Mouse (Mus musculus): ENCODE measurements around the gene Syne3. TPM values are rescaled to one million over a fixed set of nuclear protein-coding genes. Genes with fewer than 3 reads are reported as not detected.

Syne3 gene
- polyA plus RNA-seq, 1 experiment = 11.6 TPM

DNA sequence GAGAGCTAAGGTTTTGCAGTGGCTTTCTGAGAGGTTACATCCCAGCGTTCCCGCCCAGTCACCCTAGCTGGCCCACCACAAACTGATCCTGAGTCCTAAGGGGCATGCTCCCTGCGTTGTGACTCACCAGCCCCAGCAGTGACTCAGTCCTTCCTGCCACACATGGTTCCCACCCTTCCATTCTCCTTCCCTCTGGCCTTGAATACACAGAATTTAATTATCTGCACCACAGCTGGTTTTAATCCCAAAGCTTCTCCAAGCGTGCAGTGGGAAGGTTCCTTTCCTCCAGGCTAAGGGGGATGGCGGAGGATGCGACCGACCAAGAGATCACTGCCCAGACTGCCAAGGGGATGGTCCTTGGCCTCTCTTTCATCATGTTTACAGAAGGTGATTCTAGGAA lies 26.1 kb downstream of the Syne3 start:
- H3K79me2 ChIP-seq (ENCODE audit: control insufficient read depth, insufficient read depth) = peaks cover 63% of the 10 kb centered on the region
- no peaks in the 10 kb centered on the region for H3K27me3 ChIP-seq (ENCODE audit: control insufficient read depth, insufficient read depth, insufficient read length)
- peak overlapping the region; percentile 81 for H3K4me2 ChIP-seq (ENCODE audit: low read depth)
- TF ChIP-seq CEBPB (IDR thresholded peaks at IDR 0.05; ENCODE audit: insufficient read depth, poor library complexity, severe bottlenecking) (no peak), USF1 (IDR thresholded peaks at IDR 0.05; ENCODE audit: low read depth) (no peak), TCF12 (IDR thresholded peaks at IDR 0.05; ENCODE audit: insufficient read depth, poor library complexity, severe bottlenecking) (peak; percentile 30), MYOG (IDR thresholded peaks at IDR 0.05; ENCODE audit: control insufficient read depth in 1 of 3, insufficient read depth in 1 of 3, insufficient read length in 2 of 3, low read depth in 2 of 3) (peak in 1 of 3 experiments; percentile 65), MYOD1 (IDR thresholded peaks at IDR 0.05; ENCODE audit: control insufficient read depth in 1 of 3, insufficient read length in 2 of 3, low read depth in 2 of 3) (peak in 2 of 3 experiments; percentile 52 to 79), MAX (IDR thresholded peaks at IDR 0.05; ENCODE audit: low read depth) (no peak), REST (IDR thresholded peaks at IDR 0.05; ENCODE audit: insufficient read depth, insufficient read length) (no peak)
- no peak overlapping the region for H3K4me3 ChIP-seq
- H3K36me3 ChIP-seq (ENCODE audit: control insufficient read depth, insufficient read depth) = no peaks in the 10 kb centered on the region
- no peak overlapping the region for H3ac ChIP-seq (ENCODE audit: control insufficient read depth, insufficient read length)

DNA sequence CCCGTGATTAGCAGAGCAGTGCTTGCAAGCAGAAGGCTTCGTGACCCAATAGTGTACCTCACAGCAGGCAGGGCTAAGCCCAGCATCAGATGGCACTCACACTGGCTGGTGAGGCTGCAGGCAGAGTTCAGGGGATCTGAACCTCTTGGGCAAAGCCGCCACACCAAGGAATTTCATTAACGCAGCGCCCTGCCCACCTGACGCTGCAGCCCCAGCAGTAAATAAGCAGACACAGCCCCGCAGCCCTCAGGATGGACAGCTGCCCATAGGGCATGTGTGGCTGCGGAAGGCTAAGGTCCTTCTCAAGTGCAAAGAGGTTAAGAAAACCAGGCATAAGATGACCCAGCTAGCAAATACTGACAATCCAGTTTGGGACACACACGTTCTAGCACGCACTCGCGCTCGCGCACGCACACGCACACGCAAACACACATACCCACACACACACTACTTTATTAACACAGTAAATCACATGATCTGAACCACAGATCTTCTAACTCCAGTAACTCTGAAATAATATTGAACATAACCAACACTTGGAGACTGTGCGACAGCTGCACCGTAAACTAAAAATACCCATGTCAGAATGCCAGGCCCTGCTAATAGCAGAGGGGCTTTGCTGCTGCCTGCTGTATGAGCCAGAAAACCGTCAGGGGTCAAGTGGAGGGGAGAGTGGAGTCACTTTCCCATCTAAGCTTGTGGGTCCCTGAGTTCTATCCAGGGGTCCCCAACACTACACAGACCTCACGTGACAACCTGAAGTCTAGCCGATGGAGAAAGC lies 30.5 kb downstream of the Syne3 start:
- H3K4me3 ChIP-seq = no peak overlapping the region
- peaks cover 18% of the 10 kb centered on the region for H3K36me3 ChIP-seq (ENCODE audit: control insufficient read depth, insufficient read depth)
- H3K4me2 ChIP-seq (ENCODE audit: low read depth) = peak overlapping the region; percentile 68
- peak; percentile 88 for TF ChIP-seq TCF3 (IDR thresholded peaks at IDR 0.05; ENCODE audit: insufficient read length, low read depth)
- TF ChIP-seq TCF12 (IDR thresholded peaks at IDR 0.05; ENCODE audit: insufficient read depth, poor library complexity, severe bottlenecking) = peak; percentile 83
- TF ChIP-seq MYOG (IDR thresholded peaks at IDR 0.05; ENCODE audit: control insufficient read depth in 1 of 3, insufficient read depth in 1 of 3, insufficient read length in 2 of 3, low read depth in 2 of 3) = peak; percentile 66 to 99 (median 98)
- TF ChIP-seq POLR2AphosphoS2 (IDR thresholded peaks at IDR 0.05; ENCODE audit: insufficient read length, low read depth) = no peak
- TF ChIP-seq MYOD1 (IDR thresholded peaks at IDR 0.05; ENCODE audit: control insufficient read depth in 1 of 3, insufficient read length in 2 of 3, low read depth in 2 of 3) = peak; percentile 86 to 96 (median 95)
- TF ChIP-seq POLR2A (IDR thresholded peaks at IDR 0.05; ENCODE audit: insufficient read length, low read depth) = no peak
- no peaks in the 10 kb centered on the region for H3K27me3 ChIP-seq (ENCODE audit: control insufficient read depth, insufficient read depth, insufficient read length)
- H3ac ChIP-seq (ENCODE audit: control insufficient read depth, insufficient read length) = no peak overlapping the region
- H3K79me2 ChIP-seq (ENCODE audit: control insufficient read depth, insufficient read depth) = peaks cover 34% of the 10 kb centered on the region

DNA sequence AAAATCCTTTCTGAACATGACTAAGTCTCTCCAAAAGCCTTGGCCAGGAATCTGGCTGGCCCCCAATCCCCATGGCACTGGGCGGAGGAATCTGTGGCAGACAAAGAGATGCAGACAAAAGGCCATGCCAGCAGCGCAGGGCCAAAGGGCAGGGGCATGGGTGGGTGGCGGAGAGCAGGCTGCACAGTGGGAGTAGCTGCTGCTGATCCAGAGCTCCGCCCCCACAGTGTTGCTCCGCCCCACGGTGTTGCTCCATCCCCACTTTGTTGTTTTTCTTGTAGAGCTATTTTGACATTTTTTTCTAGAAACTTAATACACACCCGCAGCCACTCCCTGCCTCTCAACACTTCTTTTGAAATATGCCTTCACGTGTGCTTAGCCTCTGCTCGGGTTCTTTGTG lies 31.2 kb downstream of the Syne3 start:
- peaks cover 20% of the 10 kb centered on the region for H3K36me3 ChIP-seq (ENCODE audit: control insufficient read depth, insufficient read depth)
- TF ChIP-seq REST (IDR thresholded peaks at IDR 0.05; ENCODE audit: insufficient read depth, insufficient read length) (no peak), TCF12 (IDR thresholded peaks at IDR 0.05; ENCODE audit: insufficient read depth, poor library complexity, severe bottlenecking) (no peak), SRF (IDR thresholded peaks at IDR 0.05; ENCODE audit: control insufficient read depth, insufficient read length, low read depth) (no peak), MAX (IDR thresholded peaks at IDR 0.05; ENCODE audit: low read depth) (no peak), POLR2A (IDR thresholded peaks at IDR 0.05; ENCODE audit: insufficient read length, low read depth) (no peak), E2F4 (IDR thresholded peaks at IDR 0.05; ENCODE audit: insufficient read depth) (no peak), POLR2AphosphoS2 (IDR thresholded peaks at IDR 0.05; ENCODE audit: insufficient read length, low read depth) (no peak), TCF3 (IDR thresholded peaks at IDR 0.05; ENCODE audit: insufficient read length, low read depth) (no peak), MYOD1 (IDR thresholded peaks at IDR 0.05; ENCODE audit: control insufficient read depth in 1 of 3, insufficient read length in 2 of 3, low read depth in 2 of 3) (peak in 2 of 3 experiments; percentile 31 to 89), USF1 (IDR thresholded peaks at IDR 0.05; ENCODE audit: low read depth) (no peak), MYOG (IDR thresholded peaks at IDR 0.05; ENCODE audit: control insufficient read depth in 1 of 3, insufficient read depth in 1 of 3, insufficient read length in 2 of 3, low read depth in 2 of 3) (peak in 2 of 3 experiments; percentile 76 to 85), CEBPB (IDR thresholded peaks at IDR 0.05; ENCODE audit: insufficient read depth, poor library complexity, severe bottlenecking) (peak; percentile 69)
- H3K4me3 ChIP-seq = no peak overlapping the region
- H3K4me2 ChIP-seq (ENCODE audit: low read depth) = peak overlapping the region; percentile 68
- no peak overlapping the region for H3ac ChIP-seq (ENCODE audit: control insufficient read depth, insufficient read length)
- H3K79me2 ChIP-seq (ENCODE audit: control insufficient read depth, insufficient read depth) = peaks cover 39% of the 10 kb centered on the region
- no peaks in the 10 kb centered on the region for H3K27me3 ChIP-seq (ENCODE audit: control insufficient read depth, insufficient read depth, insufficient read length)

DNA sequence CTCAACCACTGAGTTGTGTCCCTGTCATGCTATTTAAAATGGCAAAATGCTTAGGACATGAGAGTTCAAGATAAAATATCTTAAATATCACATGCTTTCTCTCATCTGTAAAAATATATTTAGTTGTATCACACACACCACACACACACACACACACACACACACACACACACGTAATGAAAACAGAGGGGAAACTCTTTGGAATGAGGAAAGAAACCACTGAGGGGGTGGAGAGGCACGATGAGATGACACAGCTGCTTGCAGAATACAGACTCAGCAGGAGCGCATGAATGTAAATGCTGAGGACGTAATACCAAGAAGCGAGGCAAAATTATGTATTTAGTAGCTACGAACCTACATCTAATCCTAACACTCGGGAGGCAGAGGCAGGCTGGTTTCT lies 32.7 kb downstream of the Syne3 start:
- no peak overlapping the region for H3ac ChIP-seq (ENCODE audit: control insufficient read depth, insufficient read length)
- peaks cover 37% of the 10 kb centered on the region for H3K79me2 ChIP-seq (ENCODE audit: control insufficient read depth, insufficient read depth)
- H3K36me3 ChIP-seq (ENCODE audit: control insufficient read depth, insufficient read depth) = peaks cover 20% of the 10 kb centered on the region
- peak overlapping the region; percentile 2 for H3K4me2 ChIP-seq (ENCODE audit: low read depth)
- no peak for TF ChIP-seq CEBPB (IDR thresholded peaks at IDR 0.05; ENCODE audit: insufficient read depth, poor library complexity, severe bottlenecking)
- TF ChIP-seq USF1 (IDR thresholded peaks at IDR 0.05; ENCODE audit: low read depth) = no peak
- TF ChIP-seq MAX (IDR thresholded peaks at IDR 0.05; ENCODE audit: low read depth) = no peak
- no peak for TF ChIP-seq TCF12 (IDR thresholded peaks at IDR 0.05; ENCODE audit: insufficient read depth, poor library complexity, severe bottlenecking)
- TF ChIP-seq REST (IDR thresholded peaks at IDR 0.05; ENCODE audit: insufficient read depth, insufficient read length) = no peak
- peak in 1 of 3 experiments; percentile 26 for TF ChIP-seq MYOG (IDR thresholded peaks at IDR 0.05; ENCODE audit: control insufficient read depth in 1 of 3, insufficient read depth in 1 of 3, insufficient read length in 2 of 3, low read depth in 2 of 3)
- no peak for TF ChIP-seq POLR2AphosphoS2 (IDR thresholded peaks at IDR 0.05; ENCODE audit: insufficient read length, low read depth)
- TF ChIP-seq TCF3 (IDR thresholded peaks at IDR 0.05; ENCODE audit: insufficient read length, low read depth) = no peak
- TF ChIP-seq MYOD1 (IDR thresholded peaks at IDR 0.05; ENCODE audit: control insufficient read depth in 1 of 3, insufficient read length in 2 of 3, low read depth in 2 of 3) = peak in 2 of 3 experiments; percentile 33 to 55
- no peaks in the 10 kb centered on the region for H3K27me3 ChIP-seq (ENCODE audit: control insufficient read depth, insufficient read depth, insufficient read length)
- H3K4me3 ChIP-seq = no peak overlapping the region
